Mouse (Mus musculus): Measurements from ENCODE around the gene Svopl.

Gene Svopl

DNA sequence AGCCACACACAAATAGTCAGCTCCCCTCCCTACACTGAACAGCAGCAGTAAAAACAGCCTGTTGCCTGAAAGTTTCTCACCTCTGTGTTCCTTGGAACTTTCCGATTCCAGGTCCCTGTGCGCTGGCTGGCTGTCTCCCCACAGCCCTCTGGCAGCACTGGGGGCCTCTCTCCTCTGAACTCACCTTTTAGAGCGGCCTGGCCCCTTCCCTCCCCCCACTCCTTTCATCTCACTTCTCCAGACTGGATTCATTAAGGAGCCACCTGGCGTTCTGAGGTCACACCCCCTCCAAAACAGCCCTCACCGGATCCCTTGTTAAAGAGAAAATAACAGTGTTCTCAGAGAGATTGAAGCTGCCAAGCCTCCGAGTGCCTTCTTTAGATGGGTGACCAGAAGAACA, at the start of gene Svopl:
Svopl (minus strand) TSS at position 159 of the 400 bp plus-strand sequence.
- DNase-seq (ENCODE audit: low read depth, low spot score), result no peak

DNA sequence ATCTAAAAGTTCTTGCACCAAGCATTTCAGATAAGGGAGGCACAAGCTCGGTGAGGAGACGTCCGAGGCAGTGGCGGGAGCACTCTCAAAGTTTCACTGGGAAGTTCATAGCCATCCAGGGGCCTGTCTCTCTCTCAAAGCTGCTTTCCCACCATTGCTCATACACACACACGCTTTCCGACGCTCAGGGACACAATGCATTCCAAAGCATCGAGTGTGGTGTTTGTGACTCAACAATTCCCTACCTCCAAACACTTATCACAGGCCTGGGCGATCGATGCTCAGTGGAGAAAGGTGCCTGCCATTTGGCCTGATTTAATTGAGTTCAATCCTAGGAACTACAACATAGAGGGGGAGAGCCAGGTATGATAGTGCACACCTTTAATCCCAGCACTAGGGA, 47.9 kb upstream of the Svopl start:
- no peak for DNase-seq (ENCODE audit: low read depth, low spot score)

DNA sequence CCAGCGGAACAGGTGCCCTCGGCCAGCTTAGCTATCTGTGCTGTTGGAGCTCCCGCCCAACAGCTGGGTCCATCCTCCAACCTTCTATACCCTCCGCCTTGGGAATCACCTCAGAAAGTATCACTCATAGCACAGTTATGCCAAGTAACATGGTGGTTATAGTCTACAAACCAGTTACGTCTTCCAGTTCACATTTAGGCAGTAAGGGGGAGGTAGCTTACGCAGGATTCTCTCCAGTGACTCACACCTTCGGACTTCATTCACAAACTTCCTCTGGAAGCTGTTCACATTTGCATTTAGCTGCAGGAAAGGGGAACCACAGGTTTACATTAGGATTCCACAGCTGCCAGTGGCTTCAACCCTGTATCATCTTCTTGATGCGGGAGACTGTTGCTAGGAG, 45.7 kb upstream of the Svopl start:
- no peak for DNase-seq (ENCODE audit: low read depth, low spot score)

DNA sequence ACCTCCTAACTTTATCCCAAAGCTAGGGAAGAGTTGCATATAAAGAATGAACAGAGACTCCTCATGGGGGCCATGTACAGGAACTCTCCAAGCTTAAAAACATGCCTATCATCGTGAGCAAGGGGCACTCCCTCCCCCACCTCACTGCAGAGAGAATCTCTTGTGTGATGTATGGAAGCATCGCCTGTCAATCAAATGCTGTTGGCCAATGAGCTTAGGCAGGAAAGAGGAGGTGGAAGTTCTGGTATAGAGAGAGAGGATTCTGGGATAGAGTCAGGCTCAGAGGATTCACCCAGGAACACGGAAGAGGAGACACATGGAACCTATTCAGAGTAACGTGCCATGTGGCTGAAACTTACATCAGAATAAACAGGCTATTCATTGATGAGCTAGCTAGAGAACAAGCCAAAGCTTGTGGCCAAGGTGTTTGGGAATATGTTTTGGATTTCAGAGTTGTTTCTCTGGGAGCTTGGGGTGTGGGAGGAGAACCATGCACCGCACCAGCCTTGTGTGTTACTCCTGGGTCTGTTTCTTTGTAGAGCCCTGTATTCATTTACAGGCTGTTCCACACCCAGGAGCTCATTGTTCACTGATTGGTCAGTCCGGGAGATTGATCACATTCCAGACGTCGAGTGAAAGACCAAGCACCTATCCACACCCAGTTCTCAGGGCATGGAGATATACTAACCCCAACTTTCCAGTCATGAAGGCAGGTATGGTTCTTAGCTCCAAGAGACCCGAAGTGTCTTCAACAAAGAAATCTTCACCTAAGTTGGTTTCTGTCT, 40.6 kb upstream of the Svopl start:
- no peak for DNase-seq (ENCODE audit: low read depth, low spot score)

DNA sequence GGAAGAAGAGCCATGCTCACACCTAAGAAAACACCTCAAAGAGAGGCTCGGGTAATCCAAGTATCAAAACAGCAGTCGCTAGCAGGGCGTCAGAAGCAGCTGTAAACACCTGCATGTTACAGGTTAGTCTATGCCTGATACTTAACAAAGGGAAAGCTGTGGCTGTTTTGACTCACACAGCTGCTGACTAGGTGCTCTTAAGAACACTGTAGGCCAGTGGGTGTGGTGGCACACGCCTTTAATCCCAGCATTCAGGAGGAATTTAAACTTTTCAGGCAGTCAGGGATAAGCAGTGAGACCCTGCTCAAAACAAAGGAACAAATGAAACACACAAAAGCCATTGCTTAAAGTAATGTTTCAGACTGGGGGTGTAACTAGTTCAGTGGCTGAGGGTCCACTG, 36.4 kb upstream of the Svopl start:
- DNase-seq (ENCODE audit: low read depth, low spot score), result no peak

DNA sequence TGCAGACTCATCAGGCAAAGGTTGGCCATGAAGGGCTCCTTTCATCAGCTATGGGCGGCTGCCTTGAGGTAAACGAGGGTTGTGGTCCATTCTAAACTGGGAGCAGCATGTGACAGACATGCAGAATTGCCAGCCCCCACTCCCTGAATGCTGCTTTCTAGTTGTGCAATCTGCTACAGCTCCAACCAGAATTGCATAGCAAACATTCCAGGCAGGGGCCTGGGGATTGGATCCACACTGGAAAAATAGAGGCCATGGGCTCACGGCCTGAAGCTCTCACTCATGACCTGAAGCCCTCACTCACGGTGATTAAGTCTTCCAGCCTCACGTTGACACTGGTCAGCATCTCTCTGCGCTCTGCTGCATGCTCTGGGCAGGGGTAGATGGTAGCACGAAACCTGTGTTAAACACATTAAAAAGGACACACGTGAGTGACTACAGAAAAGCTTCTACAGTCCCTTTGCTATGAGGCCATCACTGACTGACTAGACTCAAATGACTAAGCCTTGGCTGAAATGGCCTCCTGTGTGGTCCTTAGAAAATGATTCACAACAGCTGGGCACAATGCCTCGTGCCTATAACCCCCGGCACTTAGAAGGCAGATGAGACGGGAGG, 35.0 kb upstream of the Svopl start:
- DNase-seq (ENCODE audit: low read depth, low spot score), result no peak

DNA sequence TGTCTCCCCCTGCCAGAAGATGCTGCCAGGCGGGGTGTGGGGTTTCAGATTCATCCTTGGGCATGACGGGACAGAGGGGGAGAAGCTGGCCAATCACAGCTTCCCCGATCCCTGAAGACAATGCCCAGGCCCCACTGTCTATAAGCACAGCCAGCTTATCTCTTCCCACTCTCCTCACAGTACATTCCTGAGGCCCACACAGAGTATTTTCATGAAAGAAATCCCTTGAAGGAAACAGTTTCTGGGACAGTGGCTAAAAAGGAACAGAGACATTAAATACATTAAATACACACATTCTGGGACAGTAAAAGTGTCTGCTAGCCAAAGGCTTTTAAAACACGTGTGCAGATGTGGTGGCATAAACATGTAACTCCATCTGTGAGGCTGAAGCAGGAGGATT, 33.6 kb upstream of the Svopl start:
- DNase-seq (ENCODE audit: low read depth, low spot score), result no peak

DNA sequence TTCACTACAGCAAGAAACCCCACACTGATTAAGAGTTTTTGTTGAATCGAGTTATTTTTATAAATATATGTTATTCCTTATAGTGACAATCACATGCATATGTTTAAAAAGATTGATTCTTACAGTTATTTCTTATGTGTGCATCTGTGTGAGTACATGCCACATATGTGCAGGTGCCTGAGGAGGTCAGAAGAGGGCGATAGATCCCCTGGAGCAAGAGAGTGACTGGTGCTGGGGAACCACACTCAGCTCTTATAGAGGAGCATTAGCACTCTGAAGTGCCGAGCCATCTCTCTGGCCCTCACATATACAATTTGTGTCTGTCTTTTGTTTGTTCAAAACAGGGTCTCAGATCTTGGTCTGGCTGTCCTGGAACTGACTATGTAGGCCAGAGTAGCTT, 26.8 kb upstream of the Svopl start:
- DNase-seq (ENCODE audit: low read depth, low spot score), result no peak

DNA sequence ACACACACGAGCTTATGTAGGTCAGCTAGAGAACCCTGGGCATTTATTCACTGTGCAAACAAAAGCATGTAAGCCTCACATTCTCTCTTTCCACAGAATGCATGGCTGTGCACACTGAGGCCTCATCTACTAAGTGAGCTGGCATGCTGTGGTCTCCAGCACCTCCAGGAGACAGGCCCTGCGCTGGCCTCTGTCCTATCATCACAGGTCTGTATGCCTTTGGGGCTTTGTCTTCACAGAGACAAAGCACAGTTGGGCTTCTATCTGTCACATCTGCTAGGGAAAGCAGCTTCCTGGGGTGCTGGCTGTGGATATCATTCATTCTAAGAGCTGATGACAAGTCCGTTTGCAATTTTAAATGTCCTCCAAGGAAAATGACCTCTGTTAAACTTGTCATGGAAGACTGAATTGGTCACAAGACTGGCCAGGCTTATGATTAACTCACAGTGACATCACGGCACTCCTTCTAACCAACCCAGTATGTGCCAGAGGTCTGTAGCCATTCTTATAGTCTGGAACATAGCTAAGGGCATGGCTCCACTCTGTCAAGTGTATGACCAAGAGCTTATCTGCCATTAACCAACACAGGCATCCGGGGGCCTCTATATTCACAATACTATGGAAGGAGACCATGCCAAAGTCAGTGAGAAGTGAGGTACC, 25.5 kb upstream of the Svopl start:
- DNase-seq (ENCODE audit: low read depth, low spot score), result no peak

DNA sequence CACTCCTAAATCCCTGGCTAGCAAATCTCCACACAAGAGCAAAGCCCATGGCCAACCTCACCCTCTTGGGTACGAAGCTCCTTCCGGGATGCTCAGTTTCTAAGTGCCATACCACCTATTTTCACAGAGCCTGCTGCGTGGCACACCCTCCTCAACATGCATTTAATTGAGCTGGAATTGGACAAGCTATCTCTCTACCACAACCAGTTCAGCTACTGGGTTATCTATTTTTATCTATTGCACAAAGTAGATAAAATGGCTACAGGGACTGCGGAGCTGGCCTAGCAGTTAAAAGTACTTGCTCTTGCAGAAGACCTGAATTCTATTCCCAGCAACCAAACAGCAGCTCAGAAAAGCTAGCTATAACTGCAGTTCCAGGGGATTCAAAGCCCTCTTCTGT, 24.5 kb upstream of the Svopl start:
- DNase-seq (ENCODE audit: low read depth, low spot score), result no peak

DNA sequence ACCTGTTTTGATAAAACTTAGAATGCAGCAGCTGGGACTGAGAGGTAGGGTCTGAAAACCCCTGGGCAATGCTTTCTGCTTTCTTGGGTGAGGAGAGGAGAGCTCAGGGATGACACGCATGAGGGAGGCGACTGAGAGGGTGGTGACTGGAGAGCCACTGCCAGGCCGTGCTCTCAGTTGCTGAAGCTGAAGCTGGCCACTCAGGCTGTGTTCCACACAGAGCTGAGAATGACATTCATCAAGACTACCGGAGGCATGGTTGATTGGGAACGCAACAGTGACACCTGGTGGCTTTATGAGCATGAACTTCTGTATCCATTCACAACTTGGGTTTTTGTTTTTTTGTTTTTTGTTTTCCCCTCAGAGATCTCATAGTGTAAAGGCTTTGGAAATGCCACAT, 19.4 kb upstream of the Svopl start:
- DNase-seq (ENCODE audit: low read depth, low spot score), result peak; percentile 71

DNA sequence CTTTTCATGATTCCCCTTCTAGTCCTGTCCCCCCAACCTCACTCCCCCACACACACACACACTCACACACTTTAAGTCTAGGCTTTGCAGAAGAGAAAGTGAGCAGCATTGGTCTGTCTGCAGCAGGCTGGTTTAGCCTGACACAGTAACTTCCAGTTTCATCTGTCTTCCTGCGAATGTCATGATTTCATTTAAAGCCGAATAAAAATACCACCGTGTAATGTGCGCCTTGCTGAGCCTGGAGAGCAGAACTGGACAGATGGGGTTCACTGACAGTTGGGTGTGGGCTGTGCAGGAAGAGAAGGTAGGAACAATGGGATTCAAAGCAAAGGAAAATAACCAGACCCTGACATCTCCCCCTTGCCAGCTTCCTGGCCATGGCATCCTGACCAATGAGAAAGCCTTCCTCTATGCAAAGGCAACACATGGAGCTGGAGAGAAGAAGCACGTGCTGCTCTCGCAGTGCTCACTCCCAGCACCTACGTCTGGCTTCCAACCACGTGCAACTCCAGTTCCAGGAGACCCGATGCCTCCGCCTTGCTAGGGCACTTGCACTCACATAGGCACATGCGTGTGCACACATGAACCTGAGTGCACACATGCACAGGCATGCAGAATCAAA, 18.8 kb upstream of the Svopl start:
- DNase-seq (ENCODE audit: low read depth, low spot score), result no peak

DNA sequence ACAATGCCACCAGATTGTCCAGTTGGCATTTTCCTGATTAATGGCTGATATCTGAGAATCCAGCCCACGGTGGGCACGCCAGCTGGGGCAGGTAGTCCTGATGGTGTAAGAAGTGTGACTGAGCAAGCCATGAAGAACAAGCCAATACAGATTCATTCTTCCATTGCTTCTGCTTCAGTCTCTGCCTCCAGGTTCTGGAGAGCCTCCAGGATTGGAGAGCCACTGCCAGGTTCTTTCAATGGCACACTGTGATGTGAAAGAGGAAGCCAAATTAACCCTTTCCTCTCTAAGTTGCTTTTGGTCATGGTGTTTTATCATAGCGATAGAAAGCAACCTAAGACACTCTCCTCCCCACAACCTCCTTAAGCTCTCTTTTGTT, 18.3 kb upstream of the Svopl start:
- no peak for DNase-seq (ENCODE audit: low read depth, low spot score)

DNA sequence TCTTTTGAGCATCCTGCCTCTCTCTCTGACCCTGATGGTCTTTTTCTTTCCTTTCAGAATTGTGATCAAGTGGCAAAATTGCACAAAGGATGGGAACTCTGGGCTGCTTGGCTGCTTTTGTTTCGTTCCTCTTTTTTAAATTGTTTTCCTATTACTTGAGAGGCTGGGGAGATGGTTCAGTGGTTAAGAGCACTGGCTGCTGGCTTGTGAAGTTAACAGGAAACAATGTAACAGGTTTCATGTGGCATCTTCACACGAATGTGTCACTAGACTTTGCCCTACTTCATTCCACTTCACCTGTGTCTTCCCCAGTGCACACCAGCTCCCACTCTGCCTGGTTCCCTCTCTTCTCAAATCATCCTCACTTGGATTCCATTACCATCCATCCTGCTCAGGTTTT, 17.8 kb upstream of the Svopl start:
- DNase-seq (ENCODE audit: low read depth, low spot score), result no peak

DNA sequence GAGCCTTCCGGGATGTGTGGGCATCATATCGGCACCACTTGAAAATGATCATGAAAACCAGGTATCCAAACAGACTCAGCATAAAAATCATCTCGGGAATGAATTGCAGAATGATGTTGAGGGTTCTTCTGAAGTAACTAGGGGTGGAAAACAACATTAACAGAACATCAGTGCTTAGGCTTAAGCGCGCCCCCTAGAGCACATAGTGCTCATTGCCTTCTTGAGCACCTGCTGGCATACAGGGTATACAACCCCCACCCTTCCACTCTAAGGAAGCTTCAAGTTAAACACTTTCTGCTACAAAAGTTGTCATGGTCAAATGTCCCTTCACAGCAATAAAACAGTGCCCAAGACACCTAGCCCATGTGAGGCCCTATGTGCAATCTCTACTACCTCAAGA, 12.0 kb upstream of the Svopl start:
- DNase-seq (ENCODE audit: low read depth, low spot score), result no peak

DNA sequence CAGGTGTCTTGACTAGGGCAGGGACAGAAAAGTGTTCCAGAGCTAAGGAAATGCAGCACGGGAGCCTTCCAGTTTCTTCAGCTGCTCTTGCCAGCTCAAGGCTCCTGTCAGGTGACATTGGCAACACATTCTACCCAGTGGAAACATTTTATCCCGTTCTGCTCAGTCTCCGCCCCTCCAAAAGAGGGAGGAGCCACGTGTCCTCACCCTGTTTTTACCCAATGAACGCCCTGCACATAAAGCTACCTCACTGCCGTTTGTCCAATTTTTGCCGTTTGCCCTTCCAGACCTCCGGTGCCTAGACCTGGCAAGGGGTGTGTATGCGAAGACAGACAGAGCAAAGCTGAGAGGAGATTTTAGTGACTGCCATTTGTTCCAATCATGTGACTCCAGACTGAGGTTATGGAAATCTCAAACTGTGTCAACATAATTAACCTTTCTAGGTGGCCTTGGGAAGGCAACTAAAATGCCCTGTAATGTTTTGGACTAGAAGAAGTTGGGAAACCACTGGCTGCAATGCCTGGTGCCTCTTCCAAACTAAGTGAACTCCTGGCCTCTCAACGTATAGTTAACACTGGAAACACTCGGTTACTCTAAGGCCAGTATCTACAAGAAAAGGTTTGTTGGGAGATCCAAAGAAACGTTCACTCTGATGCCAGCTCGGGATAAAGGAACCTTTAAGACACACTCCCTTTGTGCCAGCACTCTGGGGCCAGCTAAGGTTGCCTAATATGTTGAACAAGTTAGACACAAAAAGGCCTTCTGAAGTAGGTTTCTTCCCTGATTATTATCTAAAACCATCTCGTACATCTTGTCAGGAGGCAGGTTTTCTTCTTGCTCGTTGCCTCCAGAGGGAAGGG, 8.9 kb upstream of the Svopl start:
- peak; percentile 10 for DNase-seq (ENCODE audit: low read depth, low spot score)

DNA sequence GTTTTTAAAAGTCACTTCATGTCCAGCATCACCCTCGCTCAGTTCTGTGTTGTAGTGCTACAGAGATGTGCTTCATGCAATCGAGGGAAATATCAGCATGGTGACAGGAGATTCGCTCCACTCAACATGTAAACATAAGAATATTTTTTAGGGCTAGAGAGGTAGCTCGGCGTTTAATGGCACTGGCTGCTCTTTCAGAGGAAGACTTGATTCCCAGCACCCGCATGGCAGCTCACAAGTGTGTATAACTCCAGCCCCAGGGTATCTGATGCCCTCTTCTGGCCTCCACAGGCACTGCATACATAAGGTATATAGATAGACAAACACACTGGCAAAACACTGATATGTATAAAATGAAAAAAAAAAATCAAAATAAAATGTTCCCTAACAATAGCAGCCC, 2.8 kb upstream of the Svopl start:
- DNase-seq (ENCODE audit: low read depth, low spot score), result no peak

DNA sequence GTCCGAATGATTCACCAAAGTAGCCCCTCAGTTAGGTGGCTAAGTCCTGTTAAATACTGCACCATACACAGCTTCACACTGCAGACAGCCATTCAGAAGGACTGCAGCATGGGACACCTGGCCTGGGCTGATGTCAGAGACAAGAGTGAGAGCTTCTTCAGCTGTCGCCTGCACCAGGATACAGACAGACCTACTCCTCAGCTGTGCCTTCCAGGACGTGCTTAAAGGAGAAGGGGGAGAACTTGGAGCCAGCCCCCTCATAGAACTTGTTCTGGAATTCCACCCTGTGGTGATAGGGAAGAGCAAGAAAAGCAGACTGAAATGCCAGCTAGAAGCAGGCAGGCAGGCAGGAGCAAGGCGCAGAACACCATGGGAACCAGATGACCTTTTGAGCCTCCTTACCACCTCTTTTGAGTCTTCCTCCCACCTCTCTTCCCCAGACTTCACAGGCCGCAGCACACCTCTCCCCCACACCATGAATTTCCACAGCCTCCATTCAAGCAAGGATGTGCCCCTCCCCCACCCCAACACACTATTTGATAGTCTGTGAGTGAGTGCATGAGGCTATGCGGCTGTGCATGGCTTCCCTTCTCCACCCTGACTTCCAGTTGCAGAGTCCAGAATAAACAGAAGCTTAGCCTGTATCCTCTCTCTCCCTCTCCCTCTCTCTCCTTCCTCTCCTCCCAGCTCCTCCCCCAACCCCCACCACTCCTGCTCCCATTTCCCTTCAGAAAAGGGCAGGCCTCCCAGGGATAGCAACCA, 2.2 kb upstream of the Svopl start:
- DNase-seq (ENCODE audit: low read depth, low spot score), result no peak

DNA sequence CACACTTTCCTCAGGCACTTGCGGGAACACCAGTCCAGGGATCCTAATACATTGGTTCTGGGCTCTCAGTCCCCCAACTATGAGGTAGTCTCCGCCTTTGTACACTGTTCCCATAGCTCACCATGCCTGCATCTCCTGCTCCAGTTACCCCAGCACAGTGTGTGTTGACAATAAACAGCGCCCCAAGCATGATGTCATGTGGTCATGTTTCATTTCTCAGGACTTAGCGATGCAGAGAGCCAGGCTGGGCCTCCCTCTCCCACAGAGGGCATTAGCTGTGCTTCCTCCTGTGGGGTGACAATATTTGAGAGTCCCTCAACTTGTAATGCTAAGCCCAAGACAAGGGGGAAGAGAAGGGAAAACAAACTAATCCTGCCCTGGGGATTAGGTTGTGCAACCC, 1.2 kb upstream of the Svopl start:
- DNase-seq (ENCODE audit: low read depth, low spot score), result no peak

DNA sequence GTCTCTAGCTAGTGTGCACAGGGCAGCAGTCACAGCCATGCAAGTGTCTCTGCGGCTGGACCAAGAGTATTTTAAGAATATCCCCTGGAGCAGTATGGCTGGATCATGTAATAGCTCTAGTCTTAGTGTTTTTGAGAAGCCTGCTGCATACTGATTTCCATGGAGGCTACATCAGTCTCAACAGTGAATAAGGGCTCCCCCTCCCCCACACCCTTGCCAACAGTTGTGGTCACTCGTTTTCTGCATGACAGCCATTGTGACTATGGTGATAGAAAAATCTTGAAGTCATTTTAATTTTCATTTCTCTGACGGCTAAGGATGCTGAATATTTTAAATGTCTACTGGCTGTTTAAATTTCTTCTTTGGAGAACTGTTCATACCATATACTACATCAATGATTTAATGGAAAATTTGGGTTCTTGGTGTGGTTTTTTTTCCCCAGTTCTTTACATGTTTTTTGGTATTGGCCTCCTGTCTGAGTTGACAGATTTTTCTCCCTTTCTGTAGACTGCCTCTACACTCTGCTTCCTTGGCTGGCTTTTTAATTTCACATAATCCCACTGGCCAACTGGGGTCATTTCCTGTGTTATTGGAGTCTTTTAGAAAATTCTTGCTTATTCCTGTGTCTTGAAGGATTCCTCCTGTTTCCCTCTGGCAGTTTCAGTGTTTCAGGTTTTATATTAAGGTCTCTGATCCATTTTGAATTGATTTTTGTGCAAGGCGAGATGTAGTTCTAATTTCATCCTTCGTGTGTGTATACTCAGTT, 13.8 kb downstream of the Svopl start:
- no peak for DNase-seq (ENCODE audit: low read depth, low spot score)

All from CD4-positive helper T cell, adult 2 months (primary cell).